Mouse (Mus musculus) liver, embryonic 13.5 days (tissue): ENCODE results near the gene Pla2g7. TPM values are rescaled to one million over a fixed set of nuclear protein-coding genes. Genes with fewer than 3 reads are reported as not detected.

Experiments used
- ATAC-seq: fragments of 200-750 bp; cut with Nextera tagmentation; 2 replicates; pipeline ENCODE4 v1.8.0; 2017; ENCODE audit warnings: low read depth, mild to moderate bottlenecking, moderate number of reproducible peaks, moderate library complexity
- DNase-seq: peaks from one replicate; pipeline ENCODE4 v3.0.0; 2022
- H3K27ac ChIP-seq: fragments of 300-500 bp; sonication (generic); 2 replicates; pipeline ENCODE4 v1.5.1; 2015; ENCODE audit warnings: moderate library complexity, mild to moderate bottlenecking, inconsistent platforms
- H3K27me3 ChIP-seq: fragments of 300-500 bp; sonication (generic); 2 replicates; pipeline ENCODE4 v1.6.1; 2015; ENCODE audit warnings: mild to moderate bottlenecking, inconsistent platforms
- H3K36me3 ChIP-seq: fragments of 300-500 bp; sonication (generic); 2 replicates; pipeline ENCODE4 v1.6.1; 2015; ENCODE audit warnings: mild to moderate bottlenecking, inconsistent platforms
- H3K4me1 ChIP-seq: fragments of 300-500 bp; sonication (generic); replicated peaks from 2 replicates; pipeline ENCODE4 v1.6.1; 2015; ENCODE audit warnings: inconsistent platforms
- H3K4me2 ChIP-seq: fragments of 300-500 bp; sonication (generic); 2 replicates; pipeline ENCODE4 v1.6.1; 2015; ENCODE audit warnings: inconsistent platforms, mild to moderate bottlenecking, moderate library complexity
- H3K4me3 ChIP-seq: fragments of 300-500 bp; sonication (generic); replicated peaks from 2 replicates; pipeline ENCODE4 v1.5.1; 2015; ENCODE audit warnings: mild to moderate bottlenecking, inconsistent platforms
- H3K9ac ChIP-seq: fragments of 300-500 bp; sonication (generic); 2 replicates; pipeline ENCODE4 v1.6.1; 2015; ENCODE audit warnings: mild to moderate bottlenecking, inconsistent platforms
- H3K9me3 ChIP-seq: fragments of 300-500 bp; sonication (generic); replicated peaks from 2 replicates; pipeline ENCODE4 v1.6.1; 2016; ENCODE audit warnings: inconsistent platforms
- WGBS: fragments of 180-500 bp; shearing (Covaris S2); methylation state at CpG from one replicate; pipeline ENCODE4 v1.1.7; 2015; ENCODE audit not compliant: insufficient replicate concordance; 5-methylcytosine and 5-hydroxymethylcytosine counted together
- polyA plus RNA-seq: library from polyadenylated mRNA; unstranded; fragments of >200 nt; fragmentation: Nextera tagmentation; extraction: Ambion mirVana; gene quantifications from 2 replicates; pipeline ENCODE4 v1.2.1, GENCODE M21; 2015

The Pla2g7 gene
- polyA plus RNA-seq, 1 experiment from 2014 or later: 7.4 TPM

GRCm38 (mm10) chr17:43584771-43585170, 16.9 kb downstream of the Pla2g7 start:
- WGBS: 57% methylated on average over 7 of the region's 7 CpGs
- Histone ChIP-seq H3K27ac (no peak overlapping the region), H3K9me3 (no peaks in the 10 kb centered on the region), H3K27me3 (no peaks in the 10 kb centered on the region), H3K4me2 (no peak overlapping the region), H3K36me3 (no peaks in the 10 kb centered on the region), H3K9ac (no peak overlapping the region), H3K4me1 (0 out of 2 replicates have a peak, but pooled peaks cover 3% of the 10 kb centered on the region), H3K4me3 (no peak overlapping the region)
- ATAC-seq (no peak), DNase-seq (no peak)

- peak; percentile 77 for ATAC-seq
Observed at GRCm38 (mm10) chr17:43587278-43587677, 19.4 kb downstream of the Pla2g7 start.

DNA sequence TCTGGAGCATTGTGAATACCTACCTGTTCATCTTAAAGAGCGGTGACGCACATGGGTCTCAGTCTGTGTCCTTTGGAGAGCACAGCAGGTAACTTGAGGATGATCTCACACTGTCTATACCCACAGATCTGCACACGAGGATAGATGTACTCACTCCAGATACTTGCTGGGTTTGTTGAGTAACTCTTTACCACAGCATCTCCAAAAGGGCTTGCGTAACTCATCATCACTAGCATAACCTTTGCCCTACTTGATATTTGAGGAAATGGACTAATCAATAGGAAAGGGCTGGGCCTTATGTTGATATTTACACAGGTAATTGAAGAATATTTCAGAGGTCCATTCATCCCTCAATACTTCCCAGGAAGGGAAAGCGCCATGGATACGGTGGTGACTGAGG, 21.9 kb downstream of the Pla2g7 start:
- peak; percentile 34 for ATAC-seq
- Histone ChIP-seq H3K36me3 (no peaks in the 10 kb centered on the region), H3K4me3 (no peak overlapping the region), H3K4me2 (no peak overlapping the region), H3K9me3 (no peaks in the 10 kb centered on the region), H3K4me1 (no peaks in the 10 kb centered on the region), H3K27ac (no peak overlapping the region), H3K9ac (no peak overlapping the region), H3K27me3 (no peaks in the 10 kb centered on the region)
- WGBS: 64% methylated on average over 6 of the region's 6 CpGs
- DNase-seq: no peak

More at GRCm38 (mm10) chr17:43587278-43587677, 19.4 kb downstream of the Pla2g7 start:
- Histone ChIP-seq H3K9ac (no peak overlapping the region), H3K4me1 (no peaks in the 10 kb centered on the region), H3K27me3 (no peaks in the 10 kb centered on the region), H3K27ac (no peak overlapping the region), H3K4me2 (no peak overlapping the region), H3K4me3 (no peak overlapping the region), H3K36me3 (no peaks in the 10 kb centered on the region), H3K9me3 (no peaks in the 10 kb centered on the region)
- no peak for DNase-seq
- WGBS: 45% methylated on average over 2 of the region's 2 CpGs

GRCm38 (mm10) chr17:43590531-43590930, 22.6 kb downstream of the Pla2g7 start:
- Histone ChIP-seq H3K27ac (no peak overlapping the region), H3K4me3 (no peak overlapping the region), H3K9ac (no peak overlapping the region), H3K4me2 (no peak overlapping the region), H3K27me3 (no peaks in the 10 kb centered on the region), H3K9me3 (no peaks in the 10 kb centered on the region), H3K36me3 (no peaks in the 10 kb centered on the region), H3K4me1 (no peaks in the 10 kb centered on the region)
- ATAC-seq (no peak), DNase-seq (no peak)
- 72% methylated on average over 5 of the region's 5 CpGs for WGBS

- Histone ChIP-seq H3K36me3 (no peaks in the 10 kb centered on the region), H3K9me3 (0 out of 2 replicates have a peak, but pooled peaks cover 2% of the 10 kb centered on the region), H3K4me3 (no peak overlapping the region), H3K27ac (no peak overlapping the region), H3K4me1 (no peaks in the 10 kb centered on the region), H3K4me2 (no peak overlapping the region), H3K27me3 (no peaks in the 10 kb centered on the region), H3K9ac (no peak overlapping the region)
- 71% methylated on average over 21 of the region's 21 CpGs for WGBS
- DNase-seq (no peak), ATAC-seq (peak; percentile 36; the same call in 1 of the 2 replicates)
Observed at GRCm38 (mm10) chr17:43592296-43593291, 24.7 kb downstream of the Pla2g7 start.

GRCm38 (mm10) chr17:43597742-43598141, 29.8 kb downstream of the Pla2g7 start:
- WGBS: 90% methylated on average over 2 of the region's 2 CpGs
- no peaks in the 10 kb centered on the region for H3K36me3 ChIP-seq
- H3K9ac ChIP-seq: no peak overlapping the region

GRCm38 (mm10) chr17:43598706-43599105, 30.8 kb downstream of the Pla2g7 start:
- Histone ChIP-seq H3K9ac (no peak overlapping the region), H3K4me3 (no peak overlapping the region), H3K9me3 (0 out of 2 replicates have a peak, but pooled peaks cover 4% of the 10 kb centered on the region), H3K4me1 (no peaks in the 10 kb centered on the region), H3K27ac (no peak overlapping the region), H3K4me2 (no peak overlapping the region), H3K36me3 (no peaks in the 10 kb centered on the region), H3K27me3 (no peaks in the 10 kb centered on the region)
- ATAC-seq: no peak
- 40% methylated on average over 4 of the region's 4 CpGs for WGBS
- no peak for DNase-seq

More at GRCm38 (mm10) chr17:43597742-43598141, 29.8 kb downstream of the Pla2g7 start:
- Histone ChIP-seq H3K4me2 (no peak overlapping the region), H3K4me3 (no peak overlapping the region), H3K9me3 (0 out of 2 replicates have a peak, but pooled peaks cover 4% of the 10 kb centered on the region), H3K4me1 (no peaks in the 10 kb centered on the region), H3K27ac (no peak overlapping the region), H3K27me3 (no peaks in the 10 kb centered on the region)
- no peak for ATAC-seq
- DNase-seq: no peak

GRCm38 (mm10) chr17:43606704-43607103, 38.8 kb downstream of the Pla2g7 start:
- H3K9me3 ChIP-seq: no peaks in the 10 kb centered on the region
- no peak overlapping the region for H3K4me2 ChIP-seq
- H3K9ac ChIP-seq: no peak overlapping the region
- ATAC-seq (no peak), DNase-seq (peak; percentile 38)
- H3K4me1 ChIP-seq: no peaks in the 10 kb centered on the region
- H3K27me3 ChIP-seq: no peaks in the 10 kb centered on the region
- WGBS: 7% methylated on average over 3 of the region's 3 CpGs
- no peaks in the 10 kb centered on the region for H3K36me3 ChIP-seq
- H3K27ac ChIP-seq: no peak overlapping the region
- no peak overlapping the region for H3K4me3 ChIP-seq

- H3K4me1 ChIP-seq: no peaks in the 10 kb centered on the region
- DNase-seq (peak; percentile 11), ATAC-seq (no peak)
- no peaks in the 10 kb centered on the region for H3K9me3 ChIP-seq
- no peak overlapping the region for H3K9ac ChIP-seq
- H3K27ac ChIP-seq: no peak overlapping the region
- no peaks in the 10 kb centered on the region for H3K27me3 ChIP-seq
- WGBS: 15% methylated on average over 7 of the region's 7 CpGs
- H3K4me3 ChIP-seq: no peak overlapping the region
- H3K36me3 ChIP-seq: no peaks in the 10 kb centered on the region
- H3K4me2 ChIP-seq: no peak overlapping the region
Observed at GRCm38 (mm10) chr17:43611586-43611985, 43.7 kb downstream of the Pla2g7 start.

DNA sequence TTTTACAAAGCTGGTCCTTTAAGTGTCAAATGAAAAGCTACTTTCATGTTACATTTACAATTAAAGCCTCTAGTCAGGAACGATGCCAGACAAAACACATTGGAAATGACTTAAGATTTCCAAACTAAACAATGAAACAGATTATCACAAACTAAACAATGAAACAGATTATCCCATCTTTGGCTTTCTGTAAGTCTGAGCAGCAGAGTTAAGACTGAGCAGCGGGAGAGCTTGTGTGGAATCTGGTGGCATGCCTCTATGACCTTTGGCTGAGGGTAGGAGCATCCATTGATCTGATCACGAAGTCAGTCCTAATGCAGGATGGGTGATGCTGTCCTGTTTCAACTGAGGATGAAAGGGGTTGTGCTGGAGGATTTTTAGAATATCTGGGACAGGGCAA, 44.3 kb downstream of the Pla2g7 start:
- Histone ChIP-seq H3K27me3 (no peaks in the 10 kb centered on the region), H3K9me3 (no peaks in the 10 kb centered on the region), H3K9ac (no peak overlapping the region), H3K27ac (no peak overlapping the region), H3K4me1 (no peaks in the 10 kb centered on the region), H3K4me3 (no peak overlapping the region), H3K36me3 (no peaks in the 10 kb centered on the region), H3K4me2 (no peak overlapping the region)
- DNase-seq (no peak), ATAC-seq (no peak)
- 55% methylated on average over 3 of the region's 3 CpGs for WGBS

- 66% methylated on average over 9 of the region's 9 CpGs for WGBS
- no peaks in the 10 kb centered on the region for H3K4me1 ChIP-seq
- DNase-seq: no peak
- no peaks in the 10 kb centered on the region for H3K9me3 ChIP-seq
- no peak overlapping the region for H3K4me3 ChIP-seq
- no peak overlapping the region for H3K9ac ChIP-seq
- no peak for ATAC-seq
- H3K36me3 ChIP-seq: no peaks in the 10 kb centered on the region
- no peaks in the 10 kb centered on the region for H3K27me3 ChIP-seq
- no peak overlapping the region for H3K4me2 ChIP-seq
- H3K27ac ChIP-seq: no peak overlapping the region
Observed at GRCm38 (mm10) chr17:43619156-43619555, 51.3 kb downstream of the Pla2g7 start.
